Mouse (Mus musculus) midbrain, embryonic 15.5 days (tissue): ENCODE results near the gene Cdh4. TPM values are rescaled to one million over a fixed set of nuclear protein-coding genes. Genes with fewer than 3 reads are reported as not detected.

ENCODE experiments used
- ATAC-seq: fragments of 200-750 bp; cut with Nextera tagmentation; replicated peaks from 2 replicates; pipeline ENCODE4 v1.8.0; 2017; ENCODE audit warnings: moderate TSS enrichment
- H3K27ac ChIP-seq: fragments of 300-500 bp; sonication (generic); 2 replicates; pipeline ENCODE4 v1.5.1; 2015; ENCODE audit warnings: mild to moderate bottlenecking, inconsistent platforms
- H3K27me3 ChIP-seq: fragments of 300-500 bp; sonication (generic); replicated peaks from 2 replicates; pipeline ENCODE4 v1.6.1; 2015; ENCODE audit warnings: inconsistent platforms
- H3K36me3 ChIP-seq: fragments of 300-500 bp; sonication (generic); replicated peaks from 2 replicates; pipeline ENCODE4 v1.6.1; 2015; ENCODE audit warnings: inconsistent platforms
- H3K4me1 ChIP-seq: fragments of 300-500 bp; sonication (generic); 2 replicates; pipeline ENCODE4 v1.6.1; 2015; ENCODE audit warnings: inconsistent platforms
- H3K4me2 ChIP-seq: fragments of 300-500 bp; sonication (generic); 2 replicates; pipeline ENCODE4 v1.6.1; 2015; ENCODE audit warnings: inconsistent platforms, mild to moderate bottlenecking, moderate library complexity
- H3K4me3 ChIP-seq: fragments of 300-500 bp; sonication (generic); 2 replicates; pipeline ENCODE4 v1.5.1; 2015; ENCODE audit warnings: mild to moderate bottlenecking, inconsistent platforms
- H3K9ac ChIP-seq: fragments of 300-500 bp; sonication (generic); 2 replicates; pipeline ENCODE4 v1.6.1; 2015; ENCODE audit warnings: mild to moderate bottlenecking, inconsistent platforms
- H3K9me3 ChIP-seq: fragments of 300-500 bp; sonication (generic); 2 replicates; pipeline ENCODE4 v1.6.1; 2016; ENCODE audit warnings: inconsistent platforms
- WGBS: fragments of 180-500 bp; shearing (Covaris S2); methylation state at CpG from one replicate; pipeline ENCODE4 v1.1.7; 2015; ENCODE audit warnings: mixed read lengths; 5-methylcytosine and 5-hydroxymethylcytosine counted together
- polyA plus RNA-seq: library from polyadenylated mRNA; unstranded; fragments of >200 nt; fragmentation: Nextera tagmentation; extraction: Ambion mirVana; gene quantifications from 2 replicates; pipeline ENCODE4 v1.2.1, GENCODE M21; 2015

Gene Cdh4
- polyA plus RNA-seq, 1 experiment from 2014 or later = 63.9 TPM

DNA sequence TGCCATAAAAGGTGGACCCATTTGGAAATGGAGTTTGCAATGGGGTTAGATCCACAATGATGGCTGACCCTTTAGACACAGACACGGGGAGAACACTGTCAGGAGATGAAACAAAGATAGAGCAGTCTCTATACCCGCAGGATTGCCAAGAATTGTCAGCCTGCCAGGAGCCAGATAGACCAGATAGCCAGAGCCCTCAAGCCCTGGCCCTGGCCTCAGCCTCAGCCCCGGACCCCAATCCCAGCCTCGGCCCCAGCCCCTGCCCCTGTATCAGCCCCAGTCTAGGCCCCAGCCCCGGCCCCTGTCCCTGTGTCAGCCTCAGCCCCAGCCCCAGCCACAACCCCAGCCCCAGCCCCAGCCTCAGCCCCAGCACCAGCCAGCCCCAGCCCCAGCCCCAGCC is 345.6 kb downstream of the Cdh4 start:
- 0 out of 2 replicates have a peak, but pooled peaks have one; percentile 44 for ATAC-seq
- 59% methylated on average over 4 of the region's 5 CpGs for WGBS
- H3K9ac ChIP-seq = no peak overlapping the region
- H3K27ac ChIP-seq = peak overlapping the region; percentile 35; the same call in 1 of the 2 replicates
- H3K4me1 ChIP-seq = peaks cover 23% of the 10 kb centered on the region
- H3K27me3 ChIP-seq = no peaks in the 10 kb centered on the region
- H3K36me3 ChIP-seq = no peaks in the 10 kb centered on the region
- H3K4me2 ChIP-seq = no peak overlapping the region
- H3K4me3 ChIP-seq = no peak overlapping the region
- no peaks in the 10 kb centered on the region for H3K9me3 ChIP-seq

DNA sequence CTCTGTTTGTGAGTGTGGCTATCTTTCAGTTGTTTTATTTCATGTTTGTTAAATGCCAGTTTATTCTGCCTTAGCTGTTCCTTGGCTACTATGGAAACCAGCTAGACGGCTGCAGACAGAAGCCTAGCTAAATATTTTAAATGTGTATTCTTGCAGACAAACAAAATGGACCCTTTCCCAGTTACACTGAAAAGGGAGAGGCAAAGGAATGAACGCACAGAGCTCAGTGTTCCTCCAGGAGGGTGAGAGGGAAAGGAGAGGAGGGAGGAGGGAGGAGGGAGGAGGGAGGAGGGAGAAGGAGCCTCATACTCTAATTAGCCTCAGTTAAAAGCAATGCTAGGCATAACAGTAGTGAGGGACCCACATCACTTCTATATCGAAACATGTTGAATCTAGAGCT is 348.5 kb downstream of the Cdh4 start:
- Histone ChIP-seq H3K27me3 (no peaks in the 10 kb centered on the region), H3K4me2 (no peak overlapping the region), H3K9me3 (no peaks in the 10 kb centered on the region), H3K36me3 (no peaks in the 10 kb centered on the region), H3K4me3 (no peak overlapping the region), H3K9ac (no peak overlapping the region), H3K4me1 (peaks cover 43% of the 10 kb centered on the region), H3K27ac (0 out of 2 replicates have a peak overlapping the region, but pooled peaks have one; percentile 2)
- no peak for ATAC-seq
- WGBS = 31% methylated on average over 3 of the region's 3 CpGs

- no peaks in the 10 kb centered on the region for H3K36me3 ChIP-seq
- no peak overlapping the region for H3K4me2 ChIP-seq
- 0 out of 2 replicates have a peak, but pooled peaks have one; percentile 37 for ATAC-seq
- no peaks in the 10 kb centered on the region for H3K27me3 ChIP-seq
- WGBS = 25% methylated on average over 13 of the region's 13 CpGs
- no peak overlapping the region for H3K27ac ChIP-seq
- no peaks in the 10 kb centered on the region for H3K9me3 ChIP-seq
- H3K9ac ChIP-seq = no peak overlapping the region
- H3K4me1 ChIP-seq = peaks cover 34% of the 10 kb centered on the region
- no peak overlapping the region for H3K4me3 ChIP-seq
These were observed 350.3 kb downstream of the Cdh4 start for GRCm38 (mm10) chr2:179792426-179793133.

DNA sequence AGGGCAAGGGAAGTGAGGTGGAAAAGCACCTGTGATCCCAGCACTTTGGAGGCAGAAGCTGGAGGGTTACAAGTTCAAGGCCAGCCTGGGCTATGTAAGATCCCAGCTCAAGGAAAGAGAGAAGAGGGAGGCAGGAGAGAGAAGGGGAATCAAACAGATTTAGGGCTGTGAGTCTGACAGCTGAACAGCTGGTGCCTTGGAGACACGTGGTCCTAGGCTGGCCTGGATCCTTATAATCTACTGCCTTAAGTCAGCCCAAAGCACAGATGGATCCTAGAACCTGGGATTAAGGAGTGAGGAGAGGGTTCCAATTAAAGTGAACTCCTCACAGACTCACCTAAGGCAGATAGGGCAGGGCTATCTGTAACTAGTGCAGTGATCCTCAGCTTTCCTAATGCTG is 352.1 kb downstream of the Cdh4 start:
- Histone ChIP-seq H3K4me2 (no peak overlapping the region), H3K36me3 (no peaks in the 10 kb centered on the region), H3K9me3 (no peaks in the 10 kb centered on the region), H3K4me1 (peaks cover 33% of the 10 kb centered on the region), H3K4me3 (no peak overlapping the region), H3K9ac (no peak overlapping the region), H3K27ac (no peak overlapping the region), H3K27me3 (no peaks in the 10 kb centered on the region)
- 15% methylated on average over 1 of the region's 1 CpGs for WGBS
- no peak for ATAC-seq

DNA sequence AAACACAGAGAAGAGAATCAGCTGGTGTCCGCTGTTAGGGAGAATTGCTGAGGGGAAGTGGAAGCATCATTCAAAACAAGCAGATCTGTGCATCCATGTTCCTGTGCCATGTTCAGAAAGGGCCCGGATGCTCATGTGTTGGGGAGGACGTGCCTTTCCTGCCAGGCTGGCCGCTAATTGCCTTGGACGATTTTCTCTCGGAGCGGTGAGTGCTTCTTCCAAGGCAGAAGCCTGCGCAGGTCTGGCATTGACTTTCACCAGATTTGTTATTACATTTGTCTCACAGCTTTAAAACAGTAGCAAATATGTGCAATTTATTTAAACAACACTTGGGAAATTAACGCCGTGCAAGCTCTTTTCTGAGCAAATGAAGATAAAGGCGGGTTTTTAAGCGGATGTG is 353.2 kb downstream of the Cdh4 start:
- Histone ChIP-seq H3K9me3 (no peaks in the 10 kb centered on the region), H3K36me3 (no peaks in the 10 kb centered on the region), H3K9ac (no peak overlapping the region), H3K27me3 (no peaks in the 10 kb centered on the region), H3K4me2 (no peak overlapping the region), H3K4me1 (peaks cover 41% of the 10 kb centered on the region), H3K4me3 (no peak overlapping the region), H3K27ac (peak overlapping the region; percentile 51)
- 66% methylated on average over 12 of the region's 12 CpGs for WGBS
- ATAC-seq = no peak

DNA sequence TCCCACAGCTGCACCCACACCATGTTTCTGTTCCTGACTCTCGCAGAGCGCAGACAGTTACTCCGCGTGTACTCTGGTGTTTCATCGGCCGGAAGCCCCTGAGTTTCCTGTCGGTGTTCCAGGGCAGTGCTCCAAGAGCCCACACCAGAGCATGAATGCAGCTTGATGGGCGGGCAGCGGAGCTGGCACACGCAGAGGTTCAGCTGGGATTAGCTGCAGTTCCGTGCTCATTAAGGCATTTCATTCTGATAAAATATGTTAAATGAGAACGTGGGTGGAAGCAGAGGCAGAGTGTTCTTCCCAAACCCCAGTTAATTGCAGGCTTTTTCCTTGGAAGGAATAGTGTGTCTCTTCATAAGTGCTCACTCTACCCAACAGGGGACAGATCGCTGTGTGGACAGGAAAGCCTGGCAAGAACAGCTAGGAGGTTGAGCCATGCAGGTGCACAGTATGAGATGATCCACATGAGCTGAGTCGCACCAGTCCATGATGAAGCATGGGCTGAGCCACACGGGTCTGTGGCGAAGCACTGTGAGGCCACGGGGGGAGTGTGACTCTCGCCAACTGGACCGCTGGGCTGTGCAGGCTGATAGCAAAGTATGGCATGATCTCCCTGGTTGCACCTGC is 357.8 kb downstream of the Cdh4 start:
- WGBS = 65% methylated on average over 19 of the region's 19 CpGs
- Histone ChIP-seq H3K27me3 (no peaks in the 10 kb centered on the region), H3K36me3 (no peaks in the 10 kb centered on the region), H3K9ac (no peak overlapping the region), H3K4me2 (no peak overlapping the region), H3K27ac (peak overlapping the region; percentile 32; the same call in 1 of the 2 replicates), H3K4me1 (peaks cover 26% of the 10 kb centered on the region), H3K4me3 (no peak overlapping the region), H3K9me3 (no peaks in the 10 kb centered on the region)
- ATAC-seq = peak; percentile 40

- no peak for ATAC-seq
- no peak overlapping the region for H3K4me2 ChIP-seq
- H3K9ac ChIP-seq = no peak overlapping the region
- no peak overlapping the region for H3K4me3 ChIP-seq
- H3K4me1 ChIP-seq = peaks cover 18% of the 10 kb centered on the region
- H3K9me3 ChIP-seq = no peaks in the 10 kb centered on the region
- H3K36me3 ChIP-seq = no peaks in the 10 kb centered on the region
- H3K27ac ChIP-seq = no peak overlapping the region
- H3K27me3 ChIP-seq = no peaks in the 10 kb centered on the region
- WGBS = 69% methylated on average over 7 of the region's 7 CpGs
These were observed 358.8 kb downstream of the Cdh4 start for GRCm38 (mm10) chr2:179801042-179801441.

- H3K4me3 ChIP-seq = no peak overlapping the region
- H3K36me3 ChIP-seq = no peaks in the 10 kb centered on the region
- H3K9me3 ChIP-seq = no peaks in the 10 kb centered on the region
- H3K27ac ChIP-seq = no peak overlapping the region
- H3K9ac ChIP-seq = no peak overlapping the region
- no peak for ATAC-seq
- H3K4me2 ChIP-seq = no peak overlapping the region
- peaks cover 18% of the 10 kb centered on the region for H3K4me1 ChIP-seq
- H3K27me3 ChIP-seq = no peaks in the 10 kb centered on the region
- 90% methylated on average over 1 of the region's 1 CpGs for WGBS
These were observed 360.2 kb downstream of the Cdh4 start for GRCm38 (mm10) chr2:179802411-179802810.

GRCm38 (mm10) chr2:179811086-179811485 is 368.9 kb downstream of the Cdh4 start:
- Histone ChIP-seq H3K9ac (no peak overlapping the region), H3K27me3 (no peaks in the 10 kb centered on the region), H3K9me3 (no peaks in the 10 kb centered on the region), H3K4me1 (peaks cover 13% of the 10 kb centered on the region; the same call in 1 of the 2 replicates), H3K36me3 (no peaks in the 10 kb centered on the region), H3K4me3 (no peak overlapping the region), H3K27ac (no peak overlapping the region), H3K4me2 (no peak overlapping the region)
- WGBS = 85% methylated on average over 5 of the region's 5 CpGs
- no peak for ATAC-seq

DNA sequence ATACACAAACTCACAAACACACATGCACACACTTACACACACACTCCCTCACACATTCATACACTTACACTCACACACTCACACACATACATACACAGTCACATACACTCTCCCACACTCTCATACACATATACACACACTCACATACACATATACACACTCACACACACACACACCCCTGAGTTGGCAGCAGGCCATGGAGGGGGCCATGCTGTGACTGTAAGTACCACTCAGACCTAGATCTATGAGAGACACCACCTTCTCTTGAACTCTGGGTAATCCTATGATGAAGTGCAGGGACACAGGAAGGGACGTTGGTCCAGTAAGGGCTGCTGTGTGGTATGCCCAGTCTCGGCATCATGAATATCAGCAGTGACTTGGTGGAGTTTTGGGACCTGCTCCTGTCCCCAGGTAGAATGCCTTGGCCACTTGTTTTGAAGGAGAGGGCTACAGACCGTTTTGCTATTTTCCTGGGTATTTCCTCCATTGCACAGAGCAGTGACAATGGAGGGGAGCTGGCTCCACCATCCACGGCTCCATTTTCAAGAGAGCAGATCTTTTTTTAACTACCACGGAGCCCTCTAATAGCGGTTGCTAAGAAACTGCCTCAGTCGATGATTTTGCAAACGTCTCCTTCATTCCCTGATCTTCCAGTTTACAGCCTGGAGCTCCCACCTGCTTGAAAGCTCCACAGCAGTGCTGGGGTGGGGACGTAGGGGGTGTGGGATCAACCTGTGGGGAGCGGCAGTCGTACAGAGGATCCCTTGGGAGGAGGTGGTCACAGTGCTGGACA is 371.0 kb downstream of the Cdh4 start:
- Histone ChIP-seq H3K4me2 (no peak overlapping the region), H3K27me3 (0 out of 2 replicates have a peak, but pooled peaks cover 3% of the 10 kb centered on the region), H3K9me3 (no peaks in the 10 kb centered on the region), H3K27ac (0 out of 2 replicates have a peak overlapping the region, but pooled peaks have one; percentile 45), H3K4me1 (peaks cover 13% of the 10 kb centered on the region; the same call in 1 of the 2 replicates), H3K4me3 (no peak overlapping the region), H3K36me3 (no peaks in the 10 kb centered on the region), H3K9ac (no peak overlapping the region)
- ATAC-seq = peak; percentile 38; the same call in 1 of the 2 replicates
- WGBS = 60% methylated on average over 11 of the region's 11 CpGs

DNA sequence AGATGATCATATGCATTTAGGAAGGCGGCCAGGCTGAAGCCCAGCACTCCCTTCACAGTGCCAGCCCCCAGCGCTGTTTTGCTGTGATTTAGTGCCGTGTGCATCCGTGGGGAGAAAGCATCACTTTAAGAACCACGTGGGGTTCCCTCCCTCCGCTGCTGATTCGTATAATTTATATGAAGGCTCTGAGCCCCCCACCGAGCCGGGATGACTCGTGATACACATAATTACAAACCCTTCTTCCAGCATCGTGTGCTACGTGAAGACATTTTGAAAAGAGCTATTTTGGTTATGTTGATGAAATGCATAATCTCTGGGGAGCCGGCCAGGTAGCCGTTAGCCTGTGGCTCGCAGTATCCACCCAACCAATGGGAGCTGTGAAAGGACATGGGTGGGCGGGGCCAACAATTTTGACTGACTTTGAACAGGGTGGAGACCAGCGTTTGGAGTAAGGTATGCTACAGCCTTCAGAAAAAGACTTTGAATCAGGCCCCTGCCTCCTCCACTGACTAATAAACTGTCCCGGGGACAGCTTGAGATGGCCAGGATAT is 382.6 kb downstream of the Cdh4 start:
- H3K27me3 ChIP-seq = no peaks in the 10 kb centered on the region

GRCm38 (mm10) chr2:179828968-179829367 is 386.7 kb downstream of the Cdh4 start:
- no peak overlapping the region for H3K4me2 ChIP-seq
- 85% methylated on average over 6 of the region's 6 CpGs for WGBS
- H3K27me3 ChIP-seq = no peaks in the 10 kb centered on the region
- ATAC-seq = no peak
- no peak overlapping the region for H3K4me3 ChIP-seq
- H3K4me1 ChIP-seq = peaks cover 11% of the 10 kb centered on the region
- H3K27ac ChIP-seq = no peak overlapping the region
- no peaks in the 10 kb centered on the region for H3K9me3 ChIP-seq
- H3K36me3 ChIP-seq = no peaks in the 10 kb centered on the region
- no peak overlapping the region for H3K9ac ChIP-seq

More for the DNA sequence above, 382.6 kb downstream of the Cdh4 start:
- peak overlapping the region; percentile 25; the same call in 1 of the 2 replicates for H3K4me2 ChIP-seq
- no peaks in the 10 kb centered on the region for H3K9me3 ChIP-seq
- 28% methylated on average over 18 of the region's 18 CpGs for WGBS
- H3K36me3 ChIP-seq = no peaks in the 10 kb centered on the region
- H3K4me1 ChIP-seq = peaks cover 27% of the 10 kb centered on the region
- no peak overlapping the region for H3K4me3 ChIP-seq
- ATAC-seq = peak; percentile 81
- peak overlapping the region; percentile 60 for H3K27ac ChIP-seq
- H3K9ac ChIP-seq = no peak overlapping the region
